Mouse (Mus musculus): ENCODE measurements around the gene Fam122a. TPM values are rescaled to one million over a fixed set of nuclear protein-coding genes. Genes with fewer than 3 reads are reported as not detected.

Gene Fam122a
- polyA plus RNA-seq, 1 experiment from 2014 or later = 29.7 TPM

DNA sequence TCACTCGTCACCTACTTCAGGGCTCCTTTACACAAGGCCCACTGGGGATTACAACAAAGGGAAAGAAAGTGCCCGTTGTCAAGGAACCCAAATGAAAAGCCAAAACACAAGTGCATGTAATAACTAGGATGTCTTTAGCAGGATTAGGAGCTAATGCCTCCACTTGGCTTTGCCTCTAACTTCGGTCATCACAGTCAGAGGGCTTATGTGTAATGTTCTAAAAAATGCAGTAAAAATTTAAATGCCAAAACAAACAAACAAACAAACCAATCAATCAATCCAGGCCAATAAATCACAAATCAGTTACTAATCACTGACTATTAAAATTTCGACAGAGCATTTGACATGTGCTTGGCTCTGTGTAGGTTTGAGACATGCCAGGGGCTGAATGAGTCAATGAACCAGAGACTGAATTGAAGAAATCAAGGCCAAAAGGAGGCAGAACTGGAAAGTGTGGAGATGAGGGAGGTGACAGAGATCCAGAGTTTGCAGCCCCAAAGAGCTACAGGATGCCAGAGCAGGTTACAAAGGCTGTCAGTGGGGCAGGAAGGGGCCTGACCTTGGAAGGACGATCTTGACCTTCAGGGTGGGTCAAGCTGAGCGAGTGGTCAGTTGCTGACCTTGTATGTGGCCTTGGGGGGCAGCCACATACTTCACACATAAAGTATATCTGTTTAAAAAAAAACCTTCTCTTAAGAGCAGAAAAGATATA, 21.8 kb downstream of the Fam122a start:
- ATAC-seq (ENCODE audit: low read depth) (no peak), DNase-seq (no peak)
- Histone ChIP-seq H3K9ac (no peak overlapping the region), H3K27ac (no peak overlapping the region), H3K4me2 (no peak overlapping the region), H3K9me3 (replicated peaks) (no peaks in the 10 kb centered on the region), H3K27me3 (no peaks in the 10 kb centered on the region), H3K36me3 (no peaks in the 10 kb centered on the region), H3K4me3 (replicated peaks) (no peak overlapping the region), H3K4me1 (replicated peaks) (peaks cover 41% of the 10 kb centered on the region)
- WGBS (ENCODE audit: insufficient replicate concordance) = 72% methylated on average over 6 of the region's 6 CpGs

- Histone ChIP-seq H3K4me3 (replicated peaks) (no peak overlapping the region), H3K4me1 (replicated peaks) (peaks cover 41% of the 10 kb centered on the region), H3K9ac (no peak overlapping the region), H3K4me2 (no peak overlapping the region), H3K27ac (no peak overlapping the region), H3K9me3 (replicated peaks) (no peaks in the 10 kb centered on the region), H3K27me3 (no peaks in the 10 kb centered on the region), H3K36me3 (no peaks in the 10 kb centered on the region)
- DNase-seq (no peak), ATAC-seq (ENCODE audit: low read depth) (no peak)
- 62% methylated on average over 2 of the region's 2 CpGs for WGBS (ENCODE audit: insufficient replicate concordance)
These were observed 22.7 kb downstream of the Fam122a start for GRCm38 (mm10) chr19:24454451-24454850.

DNA sequence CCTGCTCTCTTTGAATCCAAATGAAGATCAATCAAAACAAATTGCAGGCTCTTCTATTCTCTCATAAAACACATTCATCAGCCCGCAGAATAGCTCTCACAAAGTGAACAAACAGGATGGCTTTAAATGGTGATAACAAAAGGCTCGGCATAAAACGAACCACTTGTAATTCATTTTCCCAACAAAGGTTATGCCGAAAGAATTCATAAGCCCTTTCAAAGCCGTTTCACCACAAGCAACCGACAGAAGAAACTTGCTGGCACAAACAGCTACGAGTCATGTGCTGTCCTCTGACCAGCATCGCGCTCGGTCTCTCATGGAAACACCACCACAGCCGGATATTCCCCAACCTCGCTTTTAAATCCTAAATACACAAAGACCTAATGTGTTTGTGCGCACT, 23.8 kb downstream of the Fam122a start:
- Histone ChIP-seq H3K4me1 (replicated peaks) (peaks cover 41% of the 10 kb centered on the region), H3K27me3 (no peaks in the 10 kb centered on the region), H3K4me3 (replicated peaks) (no peak overlapping the region), H3K36me3 (no peaks in the 10 kb centered on the region), H3K27ac (no peak overlapping the region), H3K9me3 (replicated peaks) (no peaks in the 10 kb centered on the region), H3K9ac (no peak overlapping the region), H3K4me2 (no peak overlapping the region)
- 82% methylated on average over 13 of the region's 13 CpGs for WGBS (ENCODE audit: insufficient replicate concordance)
- DNase-seq (no peak), ATAC-seq (ENCODE audit: low read depth) (no peak)

DNA sequence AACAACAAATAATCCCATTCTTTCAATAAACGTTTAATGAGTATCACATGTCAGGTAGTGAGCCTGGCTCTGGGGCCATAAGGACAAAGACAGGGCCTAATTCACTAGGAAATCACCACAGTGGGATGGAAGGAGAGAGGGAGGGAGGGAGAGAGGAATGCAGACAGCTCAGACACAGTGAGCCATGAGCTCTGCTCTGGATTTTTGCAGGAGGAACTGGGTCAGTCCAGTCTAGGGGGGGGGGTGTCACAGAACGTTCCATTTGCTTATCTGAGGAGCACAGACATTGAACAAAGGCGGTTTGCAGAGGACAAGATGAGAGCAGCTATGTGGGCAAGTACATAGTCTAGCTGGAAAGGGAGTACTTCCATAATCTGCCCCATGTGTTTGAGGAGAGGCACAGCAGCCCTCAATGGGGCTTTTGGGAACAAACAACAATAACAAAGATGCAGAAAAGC, 24.7 kb downstream of the Fam122a start:
- Histone ChIP-seq H3K4me1 (replicated peaks) (peaks cover 41% of the 10 kb centered on the region), H3K27ac (no peak overlapping the region), H3K4me2 (no peak overlapping the region), H3K9ac (0 out of 2 replicates have a peak overlapping the region, but pooled peaks have one; percentile 26), H3K36me3 (no peaks in the 10 kb centered on the region), H3K4me3 (replicated peaks) (no peak overlapping the region), H3K27me3 (no peaks in the 10 kb centered on the region), H3K9me3 (replicated peaks) (no peaks in the 10 kb centered on the region)
- peak; percentile 92 for ATAC-seq (ENCODE audit: low read depth)
- DNase-seq = peak; percentile 47
- WGBS (ENCODE audit: insufficient replicate concordance) = 19% methylated on average over 3 of the region's 3 CpGs

DNA sequence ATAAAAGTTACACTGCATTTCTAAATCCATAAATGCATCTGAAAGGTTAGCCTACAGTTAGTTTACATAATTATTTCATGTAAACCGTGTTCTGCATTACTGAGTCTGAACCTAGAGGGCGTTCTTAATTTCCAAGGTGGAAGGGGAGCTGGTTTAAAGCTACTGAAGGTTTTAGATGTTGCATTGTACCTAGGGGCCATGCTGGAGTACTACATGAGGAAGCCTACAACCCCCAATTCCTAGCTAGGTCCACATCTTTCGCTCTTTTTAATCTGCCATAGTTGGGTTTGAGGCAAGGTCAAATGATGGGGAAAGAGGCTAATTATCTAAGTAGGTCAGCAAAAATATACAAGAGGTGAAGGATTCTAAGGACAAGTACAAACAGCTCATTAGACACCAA, 25.5 kb downstream of the Fam122a start:
- H3K4me1 ChIP-seq (replicated peaks) = peaks cover 41% of the 10 kb centered on the region
- H3K9ac ChIP-seq = no peak overlapping the region
- H3K36me3 ChIP-seq = no peaks in the 10 kb centered on the region
- 76% methylated on average over 3 of the region's 3 CpGs for WGBS (ENCODE audit: insufficient replicate concordance)
- no peak for ATAC-seq (ENCODE audit: low read depth)
- no peaks in the 10 kb centered on the region for H3K27me3 ChIP-seq
- no peaks in the 10 kb centered on the region for H3K9me3 ChIP-seq (replicated peaks)
- H3K4me2 ChIP-seq = no peak overlapping the region
- H3K27ac ChIP-seq = no peak overlapping the region
- H3K4me3 ChIP-seq (replicated peaks) = no peak overlapping the region
- DNase-seq = no peak

DNA sequence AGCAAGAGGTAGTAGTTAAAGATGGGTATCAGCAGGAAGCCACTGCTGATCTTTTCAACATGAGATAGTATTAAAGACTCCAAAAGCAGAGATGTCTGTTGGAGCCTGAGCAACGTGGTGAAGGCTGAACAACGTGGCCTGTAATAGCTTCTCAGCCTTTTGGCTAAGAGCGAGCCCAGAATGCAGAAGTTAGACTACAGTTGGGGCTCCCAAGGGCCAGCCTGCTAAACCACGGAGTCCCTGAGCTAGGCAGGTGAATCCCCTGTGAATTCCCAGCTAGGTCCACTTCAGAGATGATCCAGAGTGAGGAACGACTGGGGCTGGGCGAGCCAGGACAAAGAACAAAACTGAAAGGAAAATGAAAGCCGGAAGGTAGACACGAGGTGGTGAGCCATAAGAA, 26.4 kb downstream of the Fam122a start:
- ATAC-seq (ENCODE audit: low read depth) (no peak), DNase-seq (no peak)
- Histone ChIP-seq H3K9me3 (replicated peaks) (no peaks in the 10 kb centered on the region), H3K27ac (no peak overlapping the region), H3K4me1 (replicated peaks) (peaks cover 41% of the 10 kb centered on the region), H3K4me2 (no peak overlapping the region), H3K4me3 (replicated peaks) (no peak overlapping the region), H3K36me3 (no peaks in the 10 kb centered on the region), H3K9ac (no peak overlapping the region), H3K27me3 (no peaks in the 10 kb centered on the region)
- 73% methylated on average over 8 of the region's 8 CpGs for WGBS (ENCODE audit: insufficient replicate concordance)

DNA sequence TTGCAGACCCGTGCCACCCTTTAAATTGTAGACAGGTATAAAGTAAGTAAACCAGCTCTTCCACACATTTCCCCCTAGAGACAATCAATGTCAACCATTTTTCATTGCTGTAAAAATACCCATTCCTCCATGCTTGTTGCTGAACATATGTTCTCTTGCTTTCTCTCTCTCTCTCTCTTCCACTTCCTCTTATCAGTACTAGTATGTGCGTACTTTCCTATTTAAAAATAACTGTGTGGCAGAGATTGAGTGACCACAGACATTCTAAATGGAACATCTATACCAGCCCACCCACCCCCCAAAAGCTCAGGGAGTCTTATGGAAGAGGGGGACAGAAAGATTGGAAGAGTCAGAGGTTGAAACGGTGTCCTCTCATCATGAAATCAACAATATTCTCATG, 32.8 kb downstream of the Fam122a start:
- Histone ChIP-seq H3K4me1 (replicated peaks) (peaks cover 4% of the 10 kb centered on the region; the same call in 1 of the 2 replicates), H3K27ac (no peak overlapping the region), H3K4me2 (no peak overlapping the region), H3K9ac (no peak overlapping the region), H3K27me3 (no peaks in the 10 kb centered on the region), H3K4me3 (replicated peaks) (no peak overlapping the region), H3K9me3 (replicated peaks) (no peaks in the 10 kb centered on the region), H3K36me3 (no peaks in the 10 kb centered on the region)
- WGBS (ENCODE audit: insufficient replicate concordance) = 63% methylated on average over 3 of the region's 3 CpGs
- ATAC-seq (ENCODE audit: low read depth) (no peak), DNase-seq (no peak)

GRCm38 (mm10) chr19:24439715-24440114, 37.4 kb downstream of the Fam122a start:
- H3K27ac ChIP-seq = no peak overlapping the region
- H3K9me3 ChIP-seq (replicated peaks) = no peaks in the 10 kb centered on the region
- H3K4me2 ChIP-seq = no peak overlapping the region
- H3K4me3 ChIP-seq (replicated peaks) = no peak overlapping the region
- ATAC-seq (ENCODE audit: low read depth) (peak; percentile 71), DNase-seq (peak; percentile 22)
- WGBS (ENCODE audit: insufficient replicate concordance) = 17% methylated on average over 4 of the region's 4 CpGs
- H3K4me1 ChIP-seq (replicated peaks) = peaks cover 4% of the 10 kb centered on the region; the same call in 1 of the 2 replicates
- no peak overlapping the region for H3K9ac ChIP-seq
- H3K27me3 ChIP-seq = no peaks in the 10 kb centered on the region
- H3K36me3 ChIP-seq = no peaks in the 10 kb centered on the region

- H3K4me1 ChIP-seq (replicated peaks) = no peaks in the 10 kb centered on the region
- no peak for ATAC-seq (ENCODE audit: low read depth)
- H3K9ac ChIP-seq = no peak overlapping the region
- no peak overlapping the region for H3K4me2 ChIP-seq
- H3K27me3 ChIP-seq = no peaks in the 10 kb centered on the region
- H3K36me3 ChIP-seq = no peaks in the 10 kb centered on the region
- H3K27ac ChIP-seq = no peak overlapping the region
- DNase-seq = no peak
- H3K9me3 ChIP-seq (replicated peaks) = no peaks in the 10 kb centered on the region
- no peak overlapping the region for H3K4me3 ChIP-seq (replicated peaks)
- 68% methylated on average over 6 of the region's 6 CpGs for WGBS (ENCODE audit: insufficient replicate concordance)
These were observed 42.9 kb downstream of the Fam122a start for GRCm38 (mm10) chr19:24434291-24434690.

DNA sequence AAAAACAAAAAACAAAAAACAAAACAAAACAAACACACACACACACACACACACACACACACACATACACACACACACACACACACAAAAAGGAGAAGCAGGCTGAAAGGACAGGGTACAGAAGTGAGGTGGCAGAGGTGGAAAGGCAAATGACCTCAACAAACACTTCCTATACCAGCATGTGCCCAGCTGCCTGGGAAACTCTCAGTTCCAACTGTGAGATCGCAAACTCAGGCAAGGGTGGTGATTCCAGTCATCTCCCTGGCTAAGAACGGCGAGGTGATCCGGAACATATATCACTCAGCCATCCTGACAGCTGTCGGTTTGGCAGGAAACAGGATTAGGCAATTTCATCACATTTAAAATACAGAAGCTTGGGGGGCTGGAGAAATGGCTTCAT, 44.7 kb downstream of the Fam122a start:
- H3K4me2 ChIP-seq = no peak overlapping the region
- DNase-seq (no peak), ATAC-seq (ENCODE audit: low read depth) (no peak)
- no peaks in the 10 kb centered on the region for H3K9me3 ChIP-seq (replicated peaks)
- 44% methylated on average over 5 of the region's 5 CpGs for WGBS (ENCODE audit: insufficient replicate concordance)
- H3K27me3 ChIP-seq = no peaks in the 10 kb centered on the region
- H3K4me1 ChIP-seq (replicated peaks) = no peaks in the 10 kb centered on the region; the same call in 1 of the 2 replicates
- H3K27ac ChIP-seq = no peak overlapping the region
- no peak overlapping the region for H3K9ac ChIP-seq
- H3K36me3 ChIP-seq = no peaks in the 10 kb centered on the region
- no peak overlapping the region for H3K4me3 ChIP-seq (replicated peaks)

DNA sequence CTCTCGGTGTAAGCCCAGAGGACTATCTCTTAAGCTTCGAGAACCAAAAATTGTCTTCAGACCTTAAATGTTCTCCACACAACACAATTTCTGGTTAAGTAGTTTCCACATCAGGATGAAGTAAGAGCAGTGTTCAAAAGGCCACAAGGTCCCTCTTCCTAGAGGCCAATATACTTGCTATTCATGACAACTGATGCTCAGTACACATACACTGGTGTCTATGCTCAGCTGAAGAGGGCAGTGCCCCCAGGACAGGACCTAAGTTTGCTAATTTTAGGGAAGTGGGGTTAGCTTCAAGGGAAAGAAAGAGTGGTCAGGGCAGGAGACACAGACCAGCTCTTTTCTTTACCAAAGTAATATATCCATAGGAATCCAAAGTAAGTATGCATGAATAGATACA, 45.8 kb downstream of the Fam122a start:
- WGBS (ENCODE audit: insufficient replicate concordance) = 79% methylated on average over 2 of the region's 2 CpGs

DNA sequence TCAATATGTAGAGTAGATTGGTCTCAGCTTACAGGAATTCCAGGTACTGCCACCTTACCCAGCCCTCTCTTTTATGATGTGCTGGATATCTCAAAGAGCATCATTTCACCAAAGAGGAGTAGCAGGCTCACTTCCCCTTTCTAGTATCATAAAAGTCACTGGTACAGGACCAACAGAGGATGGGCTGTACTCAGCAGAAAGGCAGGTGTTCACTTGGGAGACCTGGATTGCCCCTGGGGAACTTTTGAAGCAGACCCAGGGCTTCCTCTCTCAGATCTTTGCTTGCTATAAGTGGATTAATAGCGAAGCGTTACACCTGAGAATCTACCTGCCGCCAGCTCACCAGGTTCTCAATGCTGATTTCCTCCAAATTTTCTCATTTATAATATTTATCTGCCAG, 49.1 kb downstream of the Fam122a start:
- no peaks in the 10 kb centered on the region; the same call in 1 of the 2 replicates for H3K4me1 ChIP-seq (replicated peaks)
- H3K4me3 ChIP-seq (replicated peaks) = no peak overlapping the region
- H3K27me3 ChIP-seq = no peaks in the 10 kb centered on the region
- H3K27ac ChIP-seq = no peak overlapping the region
- H3K4me2 ChIP-seq = no peak overlapping the region
- no peaks in the 10 kb centered on the region for H3K9me3 ChIP-seq (replicated peaks)
- H3K36me3 ChIP-seq = no peaks in the 10 kb centered on the region
- DNase-seq = no peak
- no peak for ATAC-seq (ENCODE audit: low read depth)
- H3K9ac ChIP-seq = no peak overlapping the region
- 85% methylated on average over 3 of the region's 3 CpGs for WGBS (ENCODE audit: insufficient replicate concordance)

More for the DNA sequence above, 45.8 kb downstream of the Fam122a start:
- Histone ChIP-seq H3K4me3 (replicated peaks) (no peak overlapping the region), H3K4me1 (replicated peaks) (no peaks in the 10 kb centered on the region; the same call in 1 of the 2 replicates), H3K4me2 (no peak overlapping the region), H3K9ac (no peak overlapping the region), H3K9me3 (replicated peaks) (no peaks in the 10 kb centered on the region), H3K27ac (no peak overlapping the region), H3K36me3 (no peaks in the 10 kb centered on the region), H3K27me3 (no peaks in the 10 kb centered on the region)
- DNase-seq (no peak), ATAC-seq (ENCODE audit: low read depth) (no peak)

Data from liver, embryonic 13.5 days (tissue).